Mouse (Mus musculus) cerebellum, adult (tissue): ENCODE results near the gene Cyp2d10.
"Not testable (repeated sequence)": the region's sequence is repeated elsewhere in the genome, so short reads cannot be mapped to it uniquely, and the experiment has no call there.

Experiments
- ATAC-seq: cut with Nextera tagmentation; 2 replicates; pipeline ENCODE4 v1.9.2; 2017; ENCODE audit warnings: mild to moderate bottlenecking, moderate library complexity, mixed read lengths; ENCODE audit not compliant: insufficient number of reproducible peaks, low FRiP score, low TSS enrichment

Gene Cyp2d10

DNA sequence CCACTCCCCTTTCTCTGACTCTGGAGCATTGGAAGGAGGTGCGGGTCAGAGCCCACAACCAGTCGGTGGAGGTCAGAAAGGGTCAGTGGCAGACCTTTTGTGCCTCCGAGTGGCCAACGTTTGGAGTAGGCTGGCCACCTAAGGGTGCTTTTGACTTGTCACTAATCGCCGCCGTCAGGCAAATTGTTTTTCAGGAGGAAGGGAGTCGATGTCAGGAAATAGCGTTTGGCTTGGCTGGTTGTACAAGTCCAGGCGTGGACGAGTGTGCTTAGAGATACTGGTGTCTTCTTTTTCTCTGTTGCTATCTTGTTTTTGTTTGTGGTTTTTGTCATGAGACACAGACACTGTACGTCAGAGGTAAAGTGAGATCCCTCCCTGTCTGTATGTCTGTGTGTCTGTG is 43.2 kb downstream of the Cyp2d10 start:
- not testable (repeated sequence) for ATAC-seq

DNA sequence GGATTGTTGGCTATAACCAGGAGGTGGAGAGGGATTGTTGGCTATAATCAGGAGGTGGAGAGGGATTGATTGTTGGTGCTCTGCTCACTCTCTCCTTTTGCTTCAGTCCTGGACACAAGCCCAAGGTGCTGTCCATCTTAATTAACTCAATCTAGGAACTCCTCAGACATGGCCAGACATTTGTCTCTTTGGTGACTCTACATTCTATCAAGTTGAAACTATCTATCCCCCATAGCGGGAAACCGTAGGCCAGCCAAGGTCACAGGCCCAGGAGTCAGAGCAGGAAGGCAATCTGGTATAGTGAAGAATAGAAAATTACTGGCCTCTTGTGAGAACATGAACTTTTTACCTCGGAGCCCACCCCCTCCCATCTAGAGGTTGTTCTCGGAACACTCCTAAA is 44.8 kb downstream of the Cyp2d10 start:
- ATAC-seq, result no peak

DNA sequence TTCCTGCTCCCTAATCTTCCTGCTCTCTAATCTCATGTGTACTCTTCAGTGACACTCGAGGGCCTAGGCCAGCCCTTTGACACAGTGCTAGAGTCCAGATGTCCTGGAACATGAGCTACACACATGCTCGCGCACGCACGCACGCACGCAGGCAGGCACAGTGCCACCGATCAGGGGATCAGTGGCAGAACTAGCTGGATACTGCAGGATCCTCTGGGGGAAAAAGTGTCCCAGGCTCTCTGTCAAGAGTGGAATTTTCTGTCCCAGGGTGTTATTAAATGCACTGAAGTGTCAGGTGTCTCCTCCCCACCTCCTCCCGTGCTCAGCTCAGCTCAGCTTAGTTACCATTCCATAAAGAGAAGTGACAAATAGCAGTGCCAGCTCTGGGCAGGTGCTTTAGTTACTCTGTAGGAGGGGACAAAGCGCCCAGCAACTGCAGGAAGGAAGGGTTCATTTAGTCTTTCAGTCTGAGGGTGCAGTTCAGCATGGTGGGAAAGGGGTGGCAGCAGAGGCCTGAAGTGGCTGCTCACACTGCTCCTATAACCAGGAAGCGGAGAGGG is 45.5 kb downstream of the Cyp2d10 start:
- ATAC-seq, result no peak

DNA sequence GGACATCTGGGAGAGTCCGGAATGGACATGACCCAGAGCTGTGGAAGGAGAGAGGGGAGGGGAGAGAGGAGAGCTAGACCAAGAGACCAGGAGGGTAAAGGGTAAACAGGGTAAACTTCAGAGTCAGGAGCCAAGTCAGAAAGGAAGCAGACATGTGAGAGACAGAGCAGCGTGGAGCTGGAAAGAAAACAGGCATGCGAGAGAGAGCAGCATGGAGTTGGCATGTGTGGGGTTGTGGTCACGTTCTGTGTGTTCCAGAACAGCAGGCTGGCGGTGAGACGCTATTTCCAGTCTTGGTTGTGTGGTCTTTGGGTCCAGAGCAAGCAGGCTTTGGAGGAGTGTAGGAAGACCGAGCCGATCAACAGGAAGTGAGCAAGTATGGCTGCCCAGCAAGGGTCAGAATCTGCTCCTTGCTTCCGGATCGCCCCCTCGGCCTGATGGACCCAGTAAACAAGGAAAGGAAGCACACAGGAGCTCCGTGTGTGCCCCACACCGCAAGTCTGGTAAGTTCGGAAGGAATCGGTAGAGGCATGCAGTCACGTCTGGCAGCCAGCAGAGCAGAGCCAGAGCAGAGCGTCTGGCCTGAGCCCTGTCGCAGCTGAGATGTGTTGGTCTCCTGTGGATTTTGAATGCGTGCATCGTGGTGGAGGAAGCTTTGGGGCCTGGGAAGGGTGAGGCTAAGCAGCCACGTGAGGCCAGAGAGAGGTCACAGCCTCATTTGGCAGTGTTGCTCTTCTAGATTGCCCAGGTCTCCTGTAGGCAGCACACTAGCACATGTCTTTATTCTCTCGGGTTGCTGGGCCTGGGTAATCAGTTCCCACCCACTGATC is 48.3 kb downstream of the Cyp2d10 start:
- ATAC-seq, result no peak

DNA sequence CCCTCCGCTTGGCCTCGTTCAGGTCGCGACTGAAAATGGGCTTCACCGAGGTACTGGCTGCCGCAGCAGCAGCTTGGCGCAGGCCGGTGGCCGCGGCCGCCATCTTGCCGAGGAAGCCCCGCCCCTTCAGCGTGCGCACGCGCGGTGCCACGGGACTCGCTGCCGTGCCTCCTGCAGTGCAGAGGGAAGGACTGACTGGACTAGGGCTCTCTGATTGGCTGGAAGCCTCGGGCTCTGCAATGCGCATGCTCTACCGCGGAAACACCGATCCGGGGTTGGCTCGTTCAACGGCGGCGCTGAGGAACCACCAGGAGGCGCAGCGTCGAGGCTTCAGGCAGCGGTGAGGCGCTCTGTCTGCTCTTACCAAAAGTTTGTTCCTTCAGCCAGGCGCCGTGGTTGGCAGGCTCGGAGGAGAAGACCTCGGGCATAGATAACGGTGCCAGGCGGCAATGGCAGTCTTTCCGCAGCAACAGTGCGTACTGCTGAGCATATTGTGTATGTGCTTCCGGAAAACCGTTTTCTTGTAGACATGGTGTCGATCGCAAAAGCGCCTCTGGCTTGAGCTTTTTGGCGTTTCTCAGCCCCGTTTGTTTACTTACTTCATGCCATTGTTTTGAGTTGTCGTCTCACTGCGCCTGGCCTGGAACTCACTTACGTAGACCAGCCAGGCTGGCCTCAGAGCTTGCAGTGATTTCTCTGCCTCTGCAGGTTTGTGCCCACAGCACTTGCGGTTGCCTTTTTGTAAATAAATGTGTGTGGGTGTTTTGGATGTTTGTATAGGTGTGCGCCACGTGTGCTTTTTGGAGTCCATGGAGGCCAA is 52.7 kb downstream of the Cyp2d10 start, which contains the start of gene Ndufa6:
Ndufa6 (minus strand) TSS at position 197 of the 820 bp plus-strand sequence.
- peak; percentile 98 for ATAC-seq

DNA sequence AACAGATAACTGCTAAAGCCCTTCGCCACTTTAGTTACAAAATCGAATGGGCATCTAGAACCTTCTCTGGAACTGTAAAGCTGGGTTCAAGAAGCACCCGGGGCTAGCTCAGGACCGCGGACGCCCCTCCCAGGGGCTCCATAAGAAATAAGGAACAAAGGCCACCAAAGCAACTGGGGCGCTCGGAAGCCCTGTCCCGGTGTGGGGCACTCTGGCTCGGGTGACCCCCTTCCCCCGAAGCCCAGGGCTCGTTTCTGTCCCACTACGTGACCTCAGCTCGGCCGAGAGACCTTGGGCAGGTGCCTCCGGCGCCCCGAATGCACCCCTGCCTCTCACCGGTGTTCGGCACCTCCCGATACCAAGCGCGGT is 53.3 kb downstream of the Cyp2d10 start:
- ATAC-seq, result peak; percentile 24; the same call in 1 of the 2 replicates

DNA sequence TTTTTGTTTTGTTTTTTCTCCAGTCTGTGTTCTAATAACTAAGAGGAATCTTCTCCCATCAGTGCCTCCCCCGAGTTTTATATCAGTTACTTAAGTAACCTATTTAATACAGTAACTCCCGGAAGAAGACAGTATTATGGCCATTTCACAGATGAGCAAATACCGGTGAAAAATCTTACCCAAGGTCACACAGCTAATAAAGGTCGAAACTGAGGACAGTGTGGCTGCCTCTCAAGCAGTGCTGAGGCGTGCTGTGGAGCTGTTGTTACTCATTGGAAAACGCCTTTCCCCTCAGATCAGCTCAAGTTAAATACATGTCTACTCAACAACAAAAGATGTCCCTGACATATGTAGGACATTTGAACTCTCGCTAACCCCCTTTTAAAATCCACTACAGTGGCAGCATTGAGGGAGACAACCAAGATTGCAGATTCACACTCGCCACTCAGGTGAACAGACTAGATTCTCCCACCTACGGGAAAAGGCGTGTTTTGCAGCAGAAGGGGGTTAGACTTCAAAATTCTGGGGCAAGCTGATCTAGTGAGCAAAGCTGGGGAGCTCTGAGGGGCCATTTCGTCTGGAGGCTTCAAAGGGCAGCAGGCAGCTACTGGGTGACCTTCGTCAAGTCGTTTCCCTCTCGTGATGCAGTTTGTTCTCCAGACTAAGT is 53.8 kb downstream of the Cyp2d10 start:
- no peak for ATAC-seq
